Mouse (Mus musculus) cerebellum, adult 2 months (tissue): ENCODE results near the gene Tmie.

Experiments used
- CTCF ChIP-seq: fragments of 200-500 bp; IDR thresholded peaks from 2 replicates; pipeline ENCODE4 v1.5.1; 2011; ENCODE audit warnings: low read depth, mild to moderate bottlenecking, control low read depth, low read length, moderate library complexity, borderline replicate concordance; ENCODE audit not compliant: insufficient read depth
- POLR2A ChIP-seq: fragments of 200-500 bp; IDR thresholded peaks from 2 replicates; pipeline ENCODE4 v1.6.1; 2011; ENCODE audit warnings: low read length, control low read depth, borderline replicate concordance; ENCODE audit not compliant: insufficient read depth

DNA sequence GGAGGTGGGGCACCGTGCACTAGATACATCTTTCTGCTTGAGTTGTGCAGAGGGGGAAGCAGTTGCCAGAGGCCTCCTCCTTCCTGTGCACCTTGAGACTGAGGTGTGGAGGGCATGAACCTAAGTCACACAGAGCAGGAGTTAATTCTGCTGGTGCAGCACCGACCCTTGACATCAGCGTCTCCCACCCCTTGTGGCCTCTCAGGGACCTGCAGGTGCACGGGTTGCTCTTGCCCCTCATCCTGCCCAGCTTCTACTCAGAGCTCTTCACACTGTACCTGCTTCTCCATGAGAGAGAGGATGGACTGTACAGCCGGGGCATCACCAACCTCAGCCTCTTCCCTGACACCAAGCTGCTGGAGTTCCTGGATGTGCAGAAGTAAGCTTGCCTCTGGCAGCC is 15.6 kb upstream of the Tmie start:
- TF ChIP-seq POLR2A, result no peak
- no peak for TF ChIP-seq CTCF
